Mouse (Mus musculus): Measurements from ENCODE around the gene Sept10.

The Sept10 gene

DNA sequence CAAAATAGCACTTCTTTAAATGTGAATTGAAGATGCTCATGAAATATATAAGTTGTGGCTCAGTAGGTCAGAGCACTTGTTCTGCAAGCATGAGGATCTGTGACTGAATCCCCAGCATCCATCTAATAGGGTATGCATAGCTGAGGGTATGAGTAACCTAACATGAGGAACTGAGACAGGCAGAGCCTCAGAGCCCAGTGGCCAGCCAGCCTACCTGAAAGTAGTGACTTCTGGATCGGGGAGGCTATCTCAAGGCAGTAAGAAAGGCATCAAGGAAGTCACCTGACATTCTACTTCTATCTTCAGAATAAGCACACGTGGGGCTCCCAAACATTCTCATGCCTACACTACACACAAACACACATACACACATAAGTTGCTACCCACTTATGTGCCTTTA lies 3.5 kb upstream of the Sept10 start:
- DNase-seq (ENCODE audit: low spot score), result no peak

DNA sequence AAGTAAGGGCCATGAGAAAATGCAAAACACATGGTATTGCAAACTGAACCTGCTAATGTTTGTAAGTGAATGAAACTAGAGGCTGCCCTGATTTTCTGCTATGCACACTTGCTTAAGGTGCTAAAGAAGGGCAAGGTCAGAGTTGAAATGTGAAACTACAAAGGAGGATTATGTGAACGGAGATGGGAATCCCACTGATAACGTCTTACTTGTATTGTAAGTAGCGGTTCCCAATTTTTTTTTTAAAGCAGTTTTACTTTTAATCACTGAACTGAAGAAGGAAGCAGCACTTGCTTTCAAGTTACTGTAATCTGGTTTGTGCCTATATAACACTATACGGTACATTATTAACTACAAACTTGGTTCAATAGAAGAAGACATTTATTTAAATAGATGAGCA lies 2.2 kb upstream of the Sept10 start:
- no peak for DNase-seq (ENCODE audit: low spot score)

DNA sequence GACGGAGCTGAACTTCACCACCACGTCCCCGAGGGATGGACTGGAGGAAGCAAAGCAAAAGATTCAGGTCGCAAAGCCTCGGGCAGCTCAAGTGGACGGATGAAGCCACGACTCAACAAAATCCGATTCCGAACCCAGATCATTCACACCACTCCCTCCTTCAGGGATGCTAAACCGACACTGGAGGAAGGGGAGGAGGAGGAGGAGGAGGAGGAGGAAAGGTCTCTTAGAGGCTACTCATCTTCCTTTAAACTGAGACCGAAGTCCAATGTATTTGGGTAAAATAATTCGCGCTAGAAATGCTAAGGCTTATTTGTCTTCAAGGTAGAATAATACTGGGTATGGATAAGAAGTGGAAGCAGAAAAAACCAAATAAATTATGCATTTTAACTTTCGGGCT lies 1.7 kb upstream of the Sept10 start:
- no peak for DNase-seq (ENCODE audit: low spot score)

DNA sequence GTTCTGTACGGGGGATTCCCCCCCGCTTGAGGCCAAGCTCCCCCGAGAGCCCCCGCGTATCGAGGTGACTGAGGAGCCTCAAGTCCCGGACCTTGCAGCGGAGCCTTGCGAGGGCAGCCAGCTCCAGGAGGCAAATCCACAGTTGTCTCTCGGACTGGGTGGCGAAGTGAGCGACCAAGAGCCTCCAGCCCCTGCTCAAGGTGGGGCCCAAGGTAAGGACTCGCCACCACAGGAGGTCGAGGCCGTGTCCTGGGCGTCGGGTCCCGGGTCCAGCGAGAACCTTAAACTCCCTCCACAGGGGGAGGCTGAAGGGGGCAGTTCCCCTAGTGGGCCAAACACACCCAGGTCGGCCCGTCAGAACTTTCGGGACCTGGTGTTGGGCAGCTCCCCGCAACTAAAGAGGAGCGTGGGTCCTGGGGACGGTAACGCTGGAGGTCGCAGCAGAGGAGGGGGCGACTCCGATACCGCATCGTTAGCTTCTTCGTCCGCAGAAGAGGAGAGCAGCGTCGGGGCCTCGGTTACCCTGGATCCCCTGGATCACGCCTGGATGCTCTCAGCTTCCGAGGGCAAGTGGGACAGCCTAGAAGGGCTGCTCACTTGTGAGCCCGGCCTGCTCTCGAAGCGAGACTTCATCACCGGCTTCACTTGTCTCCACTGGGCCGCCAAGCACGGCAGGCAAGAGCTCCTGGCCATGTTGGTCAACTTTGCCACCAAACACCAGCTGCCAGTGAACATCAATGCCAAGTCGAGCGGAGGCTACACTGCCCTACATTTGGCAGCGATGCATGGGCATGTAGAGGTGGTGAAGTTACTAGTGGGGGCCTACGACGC lies 839 bp upstream of the Sept10 start:
- DNase-seq (ENCODE audit: low spot score), result peak; percentile 5

DNA sequence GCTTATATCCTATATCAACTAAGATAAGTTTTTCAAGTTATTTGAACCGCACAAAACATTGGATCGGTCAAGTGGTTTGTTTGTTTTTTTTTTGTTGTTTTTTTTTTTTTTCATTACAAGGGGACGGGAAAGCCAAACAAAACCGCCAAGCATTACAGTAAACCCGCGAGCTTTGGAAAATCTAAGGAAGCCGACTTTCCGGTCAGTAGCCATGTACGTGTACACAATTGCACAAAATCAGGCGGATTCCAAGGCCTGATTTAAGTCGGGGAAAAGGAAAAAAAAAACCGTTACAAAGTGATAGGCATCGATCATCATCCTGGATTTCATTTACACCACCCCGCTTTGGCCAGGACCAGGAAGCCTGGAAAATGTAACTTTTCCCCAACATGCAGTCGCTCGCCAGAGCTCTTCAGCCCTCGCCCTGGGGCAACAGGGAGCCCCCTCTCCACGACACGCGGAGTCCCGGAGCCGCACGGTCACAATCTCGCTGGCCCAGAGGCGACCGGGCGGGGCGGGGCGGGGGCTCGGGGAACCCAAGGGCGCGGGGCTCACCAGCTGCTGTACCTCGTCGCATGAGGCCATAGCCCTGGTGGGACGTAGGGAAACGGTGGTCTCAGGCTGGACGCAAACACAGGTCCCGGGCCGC lies 699 bp downstream of the Sept10 start:
- DNase-seq (ENCODE audit: low spot score), result no peak

DNA sequence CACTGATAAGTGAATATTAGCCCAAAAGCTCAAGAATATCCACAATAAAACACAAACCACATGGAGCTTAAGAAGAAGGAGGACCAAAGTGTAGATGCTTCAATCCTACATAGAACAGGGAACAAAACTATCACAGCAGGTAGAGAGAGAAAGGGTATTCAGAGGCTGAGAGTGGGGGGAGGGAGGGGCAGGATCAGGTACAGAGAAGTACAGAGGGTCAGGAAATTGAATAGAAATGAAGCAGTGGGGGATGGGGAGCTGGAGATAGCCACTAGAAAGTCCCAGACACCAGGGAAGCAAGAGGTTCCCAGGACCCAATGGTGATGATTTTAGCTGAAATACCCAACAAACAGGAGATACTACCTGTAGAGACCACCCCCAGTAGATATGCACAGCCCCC lies 21.6 kb downstream of the Sept10 start:
- DNase-seq (ENCODE audit: low spot score), result no peak

DNA sequence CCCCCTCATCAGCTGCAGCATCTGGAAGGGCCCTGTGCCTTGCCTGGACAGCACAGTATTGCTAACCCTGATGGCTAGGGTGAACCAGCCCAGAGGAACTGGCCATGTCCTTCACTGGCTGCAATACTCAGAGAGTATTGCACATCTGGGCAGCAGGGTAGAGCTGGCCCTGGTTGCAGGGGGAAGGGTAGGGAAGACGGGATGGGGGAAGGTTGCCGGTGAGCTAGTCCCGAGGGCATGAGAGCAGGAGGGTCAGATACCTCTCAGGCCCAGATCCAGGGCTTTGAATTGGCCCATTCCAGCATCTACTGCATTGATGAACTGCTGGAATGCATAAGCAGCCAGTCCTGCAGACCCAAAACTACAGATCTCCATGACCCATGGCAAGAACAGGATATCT lies 24.9 kb downstream of the Sept10 start:
- DNase-seq (ENCODE audit: low spot score), result no peak

DNA sequence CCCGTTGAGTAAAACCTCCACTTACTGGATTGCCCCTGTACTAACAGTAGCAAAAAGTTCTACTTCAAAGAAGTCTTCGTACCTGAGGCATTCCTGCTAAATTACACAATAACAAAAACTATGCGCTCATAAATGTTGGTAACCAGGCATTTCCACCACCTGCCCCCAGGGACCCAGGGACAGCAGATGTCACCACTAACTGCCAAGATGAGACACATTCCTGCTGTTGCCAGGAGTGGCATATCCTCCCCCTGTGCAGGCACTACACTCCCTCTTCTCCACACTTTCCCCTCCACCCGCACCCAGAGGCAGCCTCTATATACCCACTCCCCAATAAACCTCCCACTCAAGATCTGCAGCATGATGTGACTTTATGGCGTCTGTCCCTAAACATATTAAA lies 26.8 kb downstream of the Sept10 start:
- no peak for DNase-seq (ENCODE audit: low spot score)

DNA sequence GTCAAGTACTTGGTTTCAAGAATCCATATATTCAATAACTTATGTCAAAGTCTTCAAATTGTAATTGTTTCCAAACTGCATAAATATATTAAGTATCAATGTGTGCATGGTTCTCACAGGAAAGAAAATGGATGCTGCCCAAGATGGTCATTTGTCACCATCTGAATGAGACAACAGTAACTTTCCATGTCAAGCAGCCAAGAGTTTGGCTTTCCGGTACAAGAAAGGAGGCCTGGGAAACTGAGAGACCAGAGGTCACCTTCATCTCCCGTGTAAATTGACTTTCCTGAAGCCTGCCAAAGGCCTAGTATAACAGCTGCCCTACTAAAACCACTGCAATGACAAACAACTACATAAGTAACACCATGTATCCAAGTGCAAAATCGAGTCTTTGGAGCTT lies 39.3 kb downstream of the Sept10 start:
- no peak for DNase-seq (ENCODE audit: low spot score)

DNA sequence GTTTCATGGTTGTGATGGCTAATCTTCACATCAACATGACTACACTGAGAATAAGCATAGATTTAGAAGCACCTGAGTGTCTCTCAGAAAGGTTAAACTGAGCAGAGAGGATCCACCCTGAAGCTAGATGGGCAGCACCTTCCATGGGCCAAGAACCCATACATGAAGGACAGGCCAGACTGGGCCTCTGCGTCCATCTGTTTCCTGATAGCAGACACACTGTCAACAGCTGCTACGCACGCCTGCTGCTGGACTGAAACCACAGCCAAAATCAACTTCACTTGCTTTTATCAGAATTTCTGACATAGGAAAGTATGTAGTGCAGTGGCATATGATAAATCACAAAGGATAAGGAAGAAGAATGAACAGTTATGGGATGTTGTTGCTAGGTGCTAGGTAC lies 42.0 kb downstream of the Sept10 start:
- no peak for DNase-seq (ENCODE audit: low spot score)

DNA sequence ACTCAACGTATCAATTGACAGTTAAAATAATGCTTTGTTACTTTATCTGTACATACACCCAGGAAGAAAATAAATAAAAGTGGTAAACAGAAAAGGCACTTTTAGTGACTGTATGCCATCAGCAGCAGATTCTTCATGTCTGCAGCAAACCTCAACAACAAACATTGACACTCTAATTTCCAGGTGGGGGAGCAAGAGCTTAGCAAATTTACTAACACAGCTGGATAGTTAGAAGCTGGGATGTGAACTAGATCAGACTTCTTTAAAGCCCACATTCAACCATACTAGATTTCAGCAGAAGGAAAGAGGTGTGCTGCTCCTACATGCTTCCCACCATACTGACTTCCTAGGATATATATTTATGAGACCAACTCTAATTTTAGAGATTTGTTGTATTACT lies 49.1 kb downstream of the Sept10 start:
- no peak for DNase-seq (ENCODE audit: low spot score)

DNA sequence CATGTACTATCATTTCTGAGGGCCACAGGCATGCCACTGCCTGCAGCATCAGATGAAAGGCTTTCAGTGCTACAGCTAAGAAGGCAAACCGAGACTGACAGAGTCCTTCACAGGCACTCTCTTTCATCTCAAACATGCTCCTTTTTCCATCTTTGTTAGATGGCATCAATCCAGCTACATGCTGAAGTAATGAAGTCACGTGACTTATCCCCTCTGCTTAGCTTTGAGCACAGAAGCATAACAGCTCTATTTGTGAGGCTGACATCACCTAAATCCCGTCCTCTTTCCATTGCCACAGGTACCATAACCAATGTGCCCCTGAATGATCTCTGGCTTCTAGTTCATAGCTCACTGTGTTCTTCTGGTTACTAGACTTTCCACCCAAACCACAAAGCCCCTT lies 50.6 kb downstream of the Sept10 start:
- no peak for DNase-seq (ENCODE audit: low spot score)

DNA sequence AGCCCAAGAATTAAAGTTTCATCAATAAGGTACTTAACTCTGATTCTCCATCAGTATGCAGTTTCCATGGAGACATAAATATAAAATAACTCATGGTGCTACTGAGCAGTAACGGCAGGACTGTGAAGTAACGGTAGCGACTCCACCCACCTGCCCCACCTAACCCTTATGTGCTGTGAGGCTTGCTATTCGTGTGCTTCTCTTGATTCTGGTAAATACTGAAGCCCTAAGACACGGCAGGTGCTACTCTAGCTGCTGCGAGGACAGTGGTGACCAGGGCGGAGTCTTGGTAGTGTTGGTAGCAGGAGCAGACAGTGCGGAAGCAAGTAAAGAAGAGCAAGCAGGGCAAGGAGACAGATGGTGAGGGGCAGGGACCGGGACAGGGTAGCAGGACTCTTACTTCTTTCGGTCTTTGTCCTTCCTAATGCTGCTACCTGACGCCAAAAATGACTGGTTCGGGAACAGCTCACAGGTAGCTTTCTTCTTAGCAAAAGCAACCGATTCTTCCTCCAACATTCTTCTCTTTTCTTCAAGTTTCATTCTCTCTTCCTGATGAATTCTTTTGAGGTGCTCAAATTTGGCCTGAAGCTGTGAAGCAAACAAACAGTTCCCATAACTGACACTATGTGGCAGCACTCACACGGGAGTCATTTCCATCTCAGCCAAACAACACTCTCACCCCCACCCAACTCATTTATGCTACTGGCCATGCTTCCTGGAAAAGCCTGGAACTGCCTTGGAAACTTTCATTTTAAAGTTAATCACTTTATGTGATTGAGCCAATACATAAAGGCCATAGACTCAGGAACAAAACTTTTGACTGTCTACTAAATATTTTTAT lies 55.3 kb downstream of the Sept10 start:
- DNase-seq (ENCODE audit: low spot score), result no peak

DNA sequence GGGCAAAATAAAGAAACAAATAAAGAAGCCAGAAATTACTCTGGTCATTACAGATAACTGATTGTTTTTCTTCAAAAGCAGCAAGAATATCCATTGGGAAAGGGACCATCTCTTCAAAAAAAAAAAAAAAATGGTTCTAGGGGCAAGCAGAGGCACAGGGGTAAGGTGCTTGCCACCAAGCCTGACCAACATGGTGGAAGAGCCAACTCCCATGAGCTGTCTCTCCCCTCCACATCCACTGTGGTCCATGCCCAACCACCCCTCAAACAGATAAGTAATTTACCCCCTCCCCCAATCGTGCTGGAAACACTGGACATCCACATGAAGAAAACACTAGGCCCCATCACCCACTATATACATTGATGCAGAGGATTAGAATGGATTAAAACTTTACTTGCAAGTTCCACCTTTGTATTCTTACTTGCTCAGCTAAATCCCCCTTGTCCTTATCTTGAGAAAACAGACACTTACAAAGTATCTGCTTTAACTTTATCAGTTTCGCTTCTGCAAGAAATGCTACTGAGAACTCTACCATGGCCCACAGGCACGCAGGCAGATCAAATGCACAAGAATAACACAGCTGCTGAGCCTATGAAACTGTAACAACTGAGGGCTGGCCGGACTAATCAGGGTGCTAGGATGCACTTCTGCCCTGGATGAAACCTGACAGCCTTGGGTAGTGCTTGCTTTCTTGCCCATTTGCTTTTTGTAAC lies 59.3 kb downstream of the Sept10 start:
- no peak for DNase-seq (ENCODE audit: low spot score)

DNA sequence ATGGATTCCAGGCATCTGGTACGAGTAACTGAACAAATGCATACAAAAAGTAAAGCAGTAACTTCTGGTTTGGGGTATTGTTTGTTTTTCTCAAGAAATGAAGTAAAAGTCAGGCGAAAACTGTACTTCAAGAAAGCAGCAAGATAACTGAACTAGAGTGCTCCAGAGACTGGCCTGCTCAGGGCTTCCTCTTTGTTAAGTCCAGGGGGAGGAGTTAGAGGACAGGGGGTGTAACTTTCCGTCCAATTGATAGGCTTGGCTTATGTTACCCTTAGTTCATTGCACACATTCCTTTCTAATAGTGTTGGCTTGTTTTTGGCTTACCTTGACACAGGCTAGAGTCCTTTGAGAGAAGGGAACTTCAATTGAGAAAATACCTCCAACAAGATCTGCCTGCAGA lies 63.0 kb downstream of the Sept10 start:
- no peak for DNase-seq (ENCODE audit: low spot score)

DNA sequence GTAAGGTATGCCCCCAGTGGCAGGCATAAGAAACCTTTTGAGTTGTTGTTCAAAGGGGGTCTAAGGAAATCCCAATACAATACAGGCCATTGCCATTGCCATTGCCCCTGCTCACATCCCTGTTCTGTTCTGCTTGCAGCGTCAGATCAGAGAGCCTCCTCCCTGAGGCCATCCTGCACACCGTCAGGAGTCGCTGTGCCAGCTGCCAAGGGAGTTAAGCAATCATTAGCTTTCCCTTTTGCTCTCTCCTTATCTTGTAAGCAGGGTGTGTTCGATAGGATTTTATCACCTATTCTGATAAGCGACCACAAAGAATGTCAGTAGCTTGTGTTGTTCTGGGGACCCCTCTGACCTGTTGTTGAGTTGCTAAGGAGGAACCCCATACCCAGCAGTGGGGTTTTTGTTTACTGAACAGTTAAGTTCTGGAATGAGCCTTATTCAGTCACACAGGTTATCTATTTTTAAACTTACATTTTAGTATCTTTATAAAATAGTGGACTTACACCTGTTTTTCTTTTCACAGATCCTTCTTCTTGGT lies 69.0 kb downstream of the Sept10 start:
- DNase-seq (ENCODE audit: low spot score), result no peak

DNA sequence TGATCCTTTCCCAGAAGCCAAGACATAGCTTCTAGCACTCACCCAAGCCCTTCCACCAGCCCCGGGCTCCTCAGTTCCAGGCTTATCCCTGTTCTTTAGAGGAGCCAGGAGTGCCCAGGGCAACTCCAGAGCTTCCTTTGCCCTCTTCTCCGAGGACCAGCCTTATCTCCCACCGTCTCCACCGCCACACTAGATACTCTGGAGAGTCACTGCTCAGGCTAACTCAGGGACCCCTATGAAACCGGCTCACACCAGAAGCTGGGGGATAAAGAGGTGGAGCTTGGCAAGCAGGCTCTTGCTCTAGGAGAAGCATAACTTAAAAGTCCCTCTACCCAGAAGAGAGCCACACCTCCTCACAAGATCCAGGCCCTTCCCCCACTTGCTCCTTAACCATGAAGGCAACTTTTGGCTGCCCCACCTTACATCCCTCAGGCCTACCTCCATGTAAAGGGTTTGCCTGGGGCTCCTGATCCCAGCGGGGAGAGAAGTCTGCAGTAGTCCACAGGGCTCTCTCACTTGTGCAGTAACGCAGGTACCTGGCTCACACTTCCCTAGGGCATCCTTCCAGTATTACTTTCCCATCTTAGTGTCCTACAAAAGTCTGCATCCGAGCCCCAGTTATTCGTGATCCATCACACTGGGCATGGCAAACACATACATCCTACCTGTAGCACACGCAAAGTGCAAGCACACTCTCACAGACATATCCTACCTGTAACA lies 70.5 kb downstream of the Sept10 start:
- no peak for DNase-seq (ENCODE audit: low spot score)

DNA sequence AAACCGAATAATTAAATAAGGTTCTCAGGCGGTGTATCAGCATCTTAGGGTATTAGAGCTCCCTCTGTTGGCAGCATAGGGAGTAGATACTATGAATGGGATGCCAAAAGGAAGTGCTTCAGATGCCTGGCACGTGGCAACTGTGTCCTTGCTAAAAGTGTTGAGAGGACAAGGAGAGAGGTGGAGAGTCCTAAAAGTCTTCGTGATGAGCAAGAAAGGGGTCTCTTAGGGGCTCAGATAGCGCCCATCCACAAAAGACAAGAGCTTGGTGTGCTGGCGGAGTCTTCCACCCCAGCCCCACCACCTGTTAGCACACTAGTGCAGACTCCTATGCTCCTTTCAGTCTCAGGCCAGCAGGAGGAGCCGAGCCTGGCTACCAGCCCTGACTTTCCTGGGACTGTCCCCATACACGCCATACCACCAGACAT lies 71.7 kb downstream of the Sept10 start:
- no peak for DNase-seq (ENCODE audit: low spot score)

DNA sequence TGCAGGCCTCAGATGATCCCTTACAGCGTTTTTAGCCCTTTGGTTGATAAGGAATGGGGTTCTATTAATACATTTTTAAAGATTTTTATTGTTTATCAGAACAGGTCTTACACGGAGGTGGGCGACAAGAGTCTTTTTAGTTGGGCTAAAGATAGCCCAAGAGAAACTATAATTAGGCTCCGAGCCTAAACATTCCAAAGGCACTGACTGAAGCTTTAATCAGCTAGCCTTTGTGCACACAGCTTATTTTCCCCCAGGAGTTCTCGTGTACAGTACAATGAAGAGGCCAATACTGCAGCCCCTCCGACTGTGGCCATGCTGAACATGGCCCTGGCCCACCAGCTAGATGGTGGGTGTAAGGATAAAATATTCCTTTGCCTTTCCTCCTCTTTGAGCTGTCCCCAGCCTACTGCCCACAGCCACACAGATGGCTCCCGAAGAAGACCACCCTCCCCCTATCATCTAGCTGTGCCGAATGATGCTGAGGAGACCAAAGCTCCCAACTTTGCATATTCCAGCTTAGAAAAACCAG lies 88.1 kb downstream of the Sept10 start:
- no peak for DNase-seq (ENCODE audit: low spot score)

DNA sequence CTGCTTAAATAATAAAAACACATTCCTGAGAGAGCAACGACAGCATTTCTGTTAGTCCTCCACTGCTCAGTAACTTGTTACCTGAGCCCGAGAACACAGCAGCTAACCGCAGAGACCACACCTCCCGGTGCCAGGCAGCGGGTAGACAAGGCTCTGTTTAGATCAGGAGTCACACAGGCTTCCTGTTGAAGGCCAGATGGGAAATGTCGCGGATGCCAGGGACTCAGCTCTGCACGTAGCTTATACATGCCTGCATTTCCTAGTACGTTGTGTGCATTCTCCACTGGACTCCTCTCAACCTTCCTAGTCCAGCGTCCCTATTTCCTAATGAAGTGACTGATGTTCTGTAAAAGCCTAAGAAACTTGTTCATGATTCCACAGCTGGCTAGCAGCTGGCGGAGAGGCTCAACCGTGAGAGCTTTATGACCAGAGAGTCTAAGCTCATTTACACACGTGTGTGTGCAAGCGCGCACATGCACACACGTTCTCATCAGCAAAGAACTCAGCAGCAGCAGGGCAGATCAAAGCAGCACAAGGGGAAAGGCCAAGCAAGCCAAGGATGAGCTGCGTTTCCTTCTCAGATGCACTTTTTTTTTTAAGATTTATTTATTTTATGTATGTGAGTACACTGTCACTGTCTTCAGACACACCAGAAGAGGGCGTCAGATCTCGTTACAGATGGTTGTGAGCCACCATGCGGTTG lies 89.6 kb downstream of the Sept10 start:
- DNase-seq (ENCODE audit: low spot score), result peak; percentile 19
